Mouse (Mus musculus) frontal cortex, postnatal 10 days (tissue): ENCODE results near the gene Lipo3.
A peak's percentile ranks its signal among the peaks of the same experiment; 100 is the strongest.
"Not testable (repeated sequence)": the region's sequence is repeated elsewhere in the genome, so short reads cannot be mapped to it uniquely, and the experiment has no call there.

Source experiments
- DNase-seq, 2 experiments: peaks; one replicate each; pipeline ENCODE4 v3.0.0; 2022; ENCODE audit warnings: low spot score in 2 of 2, mixed read lengths in 1 of 2

The Lipo3 gene

GRCm38 (mm10) chr19:33761287-33762086 lies at the start of gene Lipo3:
Gene Lipo3 (minus strand): TSS chr19:33761951.
- peak; percentile 3 to 9 for DNase-seq

- DNase-seq = not testable (repeated sequence)
Observed at GRCm38 (mm10) chr19:33787359-33787758, 25.6 kb upstream of the Lipo3 start, which contains the start of gene Lipo1. Gene Lipo1 (minus strand): TSS chr19:33787459.

GRCm38 (mm10) chr19:33786576-33787277 lies 25.0 kb upstream of the Lipo3 start:
- DNase-seq = no peak

- not testable (repeated sequence) for DNase-seq
Observed at GRCm38 (mm10) chr19:33751259-33751658, 10.5 kb downstream of the Lipo3 start, which contains the start of gene Lipo2. Gene Lipo2 (minus strand): TSS chr19:33751359.

GRCm38 (mm10) chr19:33625152-33625551 lies 136.6 kb downstream of the Lipo3 start, which contains the start of gene Gm8978:
Gene Gm8978 (minus strand): TSS chr19:33625252.
- DNase-seq = not testable (repeated sequence)

GRCm38 (mm10) chr19:33589626-33590302 lies 172.0 kb downstream of the Lipo3 start:
- DNase-seq = peak; percentile 36 to 52

- not testable (repeated sequence) for DNase-seq
Observed at GRCm38 (mm10) chr19:33568551-33568950, 193.2 kb downstream of the Lipo3 start.

GRCm38 (mm10) chr19:33517680-33518079 lies 244.1 kb downstream of the Lipo3 start, which contains the start of gene Lipo4:
Gene Lipo4 (minus strand): TSS chr19:33517780.
- DNase-seq = no peak
